Mouse (Mus musculus): Measurements from ENCODE around the gene Sec61b.
A peak's percentile ranks its signal among the peaks of the same experiment; 100 is the strongest.

The Sec61b gene

GRCm38 (mm10) chr4:47473968-47474729, at the start of gene Sec61b, which contains the start of gene Alg2:
TSS of gene Sec61b (plus strand) at chr4:47474658.
TSS of gene Alg2 (minus strand) at chr4:47474333.
- DNase-seq, result peak; percentile 98

DNA sequence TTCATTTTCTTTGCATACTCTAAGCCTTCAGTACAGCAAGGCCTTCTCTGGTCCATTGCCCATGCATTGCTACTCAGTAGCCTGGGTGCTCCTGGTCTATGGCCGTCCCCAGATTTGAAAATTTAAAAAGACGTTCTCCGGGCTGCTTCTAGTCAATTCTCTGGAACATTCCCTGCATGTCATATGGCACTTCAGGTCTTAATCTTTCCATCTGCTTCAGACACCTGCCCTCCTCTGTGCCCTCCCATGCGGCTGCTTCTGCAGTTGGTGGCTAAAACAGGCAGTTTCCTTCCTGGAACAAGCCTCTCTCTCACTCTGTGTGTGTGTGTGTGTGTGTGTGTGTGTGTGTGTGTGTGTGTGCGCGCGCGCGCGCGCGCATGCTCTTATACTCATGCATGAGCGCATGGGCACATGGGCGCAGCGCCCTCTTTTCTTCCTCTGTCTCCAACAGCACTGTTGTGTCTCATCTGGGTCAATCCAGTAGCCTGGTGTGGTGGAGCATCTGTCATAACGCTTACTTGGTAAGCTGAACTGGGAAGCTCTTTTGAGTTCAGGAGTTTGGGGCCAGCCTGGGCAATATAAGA, 49.1 kb upstream of the Sec61b start:
- no peak for DNase-seq

DNA sequence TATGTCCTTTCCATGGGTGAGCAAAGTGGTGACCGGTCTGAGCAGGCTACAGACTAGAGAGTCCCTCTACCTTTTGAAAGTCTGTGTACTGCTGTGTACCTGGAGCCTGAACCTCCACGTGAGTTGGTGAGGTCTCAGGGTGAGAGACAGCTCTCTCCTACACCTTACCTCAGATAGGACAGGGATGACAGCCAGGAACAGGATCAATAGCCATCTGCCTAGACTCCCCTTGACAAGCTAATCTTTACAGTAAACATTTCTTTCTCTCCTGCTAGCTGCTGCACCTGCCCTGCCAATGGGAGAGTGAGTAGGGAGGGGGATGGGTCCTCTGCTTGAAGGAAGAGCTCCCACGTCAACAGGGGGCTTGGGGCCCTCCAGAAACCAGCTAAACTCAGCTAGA, 46.9 kb upstream of the Sec61b start:
- DNase-seq, result no peak

DNA sequence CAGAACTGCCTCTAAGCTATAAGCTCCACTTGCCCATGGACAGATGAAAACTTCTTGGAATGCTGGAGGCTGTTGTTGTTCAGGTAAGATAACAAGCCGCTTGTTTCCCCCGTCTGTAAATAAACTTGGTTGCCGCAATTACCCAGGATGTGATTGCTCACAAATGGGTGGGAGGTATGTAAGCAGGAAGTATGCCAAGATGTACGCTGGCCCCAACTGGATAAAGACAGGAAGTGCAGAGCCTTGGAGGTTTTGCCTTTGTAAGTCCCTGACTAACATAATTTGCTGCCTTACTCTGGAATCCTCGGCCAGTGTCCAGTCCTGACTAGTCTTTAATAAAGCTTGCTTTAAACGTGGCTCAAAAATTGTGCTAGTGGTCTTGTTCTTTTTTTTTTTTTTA, 43.9 kb upstream of the Sec61b start:
- DNase-seq, result no peak

DNA sequence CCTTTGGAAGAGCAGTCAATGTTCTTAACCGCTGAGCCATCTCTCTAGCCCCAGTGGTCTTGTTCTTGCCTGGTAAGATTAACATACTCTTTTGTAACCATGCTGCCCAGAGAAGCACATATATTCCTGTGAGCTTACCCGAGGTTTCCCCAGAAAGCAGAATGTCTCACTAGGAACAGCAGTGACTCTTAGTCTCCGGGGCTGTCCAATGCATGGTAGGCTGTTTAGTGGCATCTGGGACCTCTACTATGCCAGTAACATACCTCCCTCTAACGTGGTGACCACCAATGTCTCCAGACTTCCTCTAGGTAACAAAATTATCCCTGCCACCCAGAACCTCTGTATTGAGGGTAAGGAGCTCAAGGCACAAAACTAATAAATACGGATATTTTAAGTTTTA, 43.4 kb upstream of the Sec61b start:
- DNase-seq, result no peak

- DNase-seq, result no peak
These were observed 41.7 kb upstream of the Sec61b start for GRCm38 (mm10) chr4:47432766-47433165.

DNA sequence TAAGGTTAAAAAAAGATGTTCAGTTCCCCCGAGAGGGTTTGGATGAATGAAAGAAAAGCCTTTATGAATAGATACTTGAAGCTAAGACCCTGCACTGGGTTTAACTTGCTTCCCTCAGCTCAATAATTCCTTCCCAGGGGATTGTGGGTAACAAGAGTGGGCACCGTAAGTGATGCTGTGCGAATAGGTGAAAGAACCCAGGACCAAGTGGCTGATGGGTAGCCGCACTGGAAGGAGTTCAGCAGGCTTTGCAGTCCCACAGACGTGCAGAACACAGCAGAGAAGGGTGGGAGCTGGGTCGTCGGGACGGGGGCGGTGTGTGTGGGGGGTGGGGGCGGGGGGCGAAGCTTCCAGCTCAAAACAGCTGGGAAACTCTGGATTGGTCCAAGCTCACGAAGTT, 39.3 kb upstream of the Sec61b start:
- no peak for DNase-seq

DNA sequence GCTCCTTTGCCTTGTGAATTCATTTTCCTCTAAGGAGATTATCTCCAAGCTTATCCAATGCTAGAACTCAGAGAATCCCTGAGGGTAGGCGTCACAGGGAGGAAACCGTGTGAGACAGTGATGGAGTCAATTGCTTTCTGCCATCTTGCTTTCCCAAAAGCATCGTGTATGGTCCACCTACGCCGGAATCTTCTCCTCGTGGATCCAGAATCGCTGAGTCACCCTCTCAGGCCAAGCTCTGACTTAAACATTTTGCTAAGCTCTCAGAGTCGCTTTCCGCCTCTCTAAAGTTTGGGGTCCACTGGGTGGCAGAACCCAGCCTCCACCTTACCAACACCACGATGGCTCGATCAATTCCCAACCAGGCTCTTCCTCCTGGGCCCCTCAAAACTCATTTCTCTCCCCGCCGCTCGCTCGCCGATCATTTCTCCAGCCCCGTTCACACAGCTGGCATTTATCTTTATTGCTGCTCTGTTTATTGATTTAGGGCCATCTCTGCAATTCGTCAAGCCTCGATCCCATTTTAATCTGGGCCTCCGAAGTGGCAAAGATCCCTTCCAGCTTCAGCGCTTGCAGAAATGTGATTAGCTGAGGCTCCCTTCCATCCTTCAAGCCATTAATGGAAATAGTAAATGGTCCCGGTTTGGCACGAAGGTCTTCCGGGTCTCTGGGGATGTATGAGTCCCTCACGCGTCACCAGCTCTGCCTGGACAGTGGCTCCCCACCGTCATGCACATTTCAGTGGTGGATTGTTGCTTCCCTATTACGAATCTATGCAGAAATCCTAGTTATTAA, 38.7 kb upstream of the Sec61b start:
- no peak for DNase-seq

GRCm38 (mm10) chr4:47437365-47438340, 36.8 kb upstream of the Sec61b start:
- peak; percentile 85 for DNase-seq

- DNase-seq, result no peak
These were observed 35.5 kb upstream of the Sec61b start for GRCm38 (mm10) chr4:47438956-47439355.

GRCm38 (mm10) chr4:47440951-47441350, 33.5 kb upstream of the Sec61b start:
- no peak for DNase-seq

- no peak for DNase-seq
These were observed 25.9 kb upstream of the Sec61b start for GRCm38 (mm10) chr4:47448526-47448925.

- no peak for DNase-seq
These were observed 25.3 kb upstream of the Sec61b start for GRCm38 (mm10) chr4:47449116-47449515.

- no peak for DNase-seq
These were observed 24.6 kb upstream of the Sec61b start for GRCm38 (mm10) chr4:47449586-47450522.

GRCm38 (mm10) chr4:47467196-47467595, 7.3 kb upstream of the Sec61b start:
- DNase-seq, result no peak

DNA sequence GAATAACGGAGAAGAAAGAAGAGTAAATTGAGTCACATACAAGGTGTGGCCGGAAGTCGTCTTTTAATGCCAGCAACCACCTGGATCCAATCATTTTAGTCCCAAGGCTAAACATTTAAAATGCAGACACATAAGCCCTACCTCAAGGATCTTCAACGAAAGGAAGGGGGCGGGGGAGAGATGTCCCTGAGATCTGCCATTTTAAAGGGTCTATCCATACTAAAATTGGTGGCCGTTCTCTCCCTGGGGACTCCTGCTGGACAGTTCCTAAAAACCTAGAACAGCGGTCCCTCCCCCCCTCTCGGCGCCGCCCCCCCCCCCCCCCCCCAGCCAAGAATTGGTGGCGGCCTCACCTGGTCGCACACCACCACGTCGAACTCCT, 881 bp upstream of the Sec61b start:
- no peak for DNase-seq

DNA sequence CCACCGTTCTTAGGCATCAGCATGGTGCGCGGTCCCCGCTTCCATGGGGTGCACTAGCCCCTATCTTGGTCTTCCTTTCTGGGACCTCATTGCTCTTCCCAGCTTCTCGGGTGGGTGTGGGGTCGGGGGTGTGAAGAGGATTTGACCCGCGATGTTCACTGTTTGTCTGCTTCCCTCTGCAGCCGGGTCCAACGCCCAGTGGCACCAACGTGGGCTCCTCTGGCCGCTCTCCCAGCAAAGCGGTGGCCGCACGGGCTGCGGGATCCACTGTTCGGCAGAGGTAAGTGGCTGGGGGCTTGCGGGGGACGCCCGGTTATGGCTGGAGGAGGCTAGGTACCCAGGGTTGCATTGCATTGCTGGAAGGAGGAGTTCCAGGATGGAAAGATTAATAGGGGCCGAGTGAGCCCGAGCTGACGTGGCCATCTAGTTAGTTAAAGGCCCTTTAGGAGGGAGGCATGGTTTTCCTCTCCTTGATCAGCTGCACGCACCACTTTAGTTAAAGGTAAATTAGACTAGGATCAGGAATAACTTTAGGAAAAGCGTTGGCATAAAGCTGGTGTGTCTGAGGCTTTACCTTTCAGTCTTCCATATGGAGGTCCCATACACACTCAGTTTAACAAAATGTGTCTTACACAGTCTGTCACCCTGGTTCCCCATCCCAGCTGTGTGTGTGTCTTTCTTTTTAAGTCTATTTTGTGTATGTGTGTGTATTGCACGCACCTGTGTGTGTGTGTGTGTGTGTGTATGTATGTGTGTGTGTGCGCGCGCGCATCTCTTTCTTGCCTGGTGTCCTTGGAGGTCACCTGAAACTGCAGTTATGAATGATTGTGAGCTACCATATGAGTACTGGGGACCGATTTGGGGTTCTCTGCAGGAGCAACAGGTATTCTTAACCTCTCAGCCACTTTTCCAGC, 529 bp downstream of the Sec61b start:
- DNase-seq, result no peak

GRCm38 (mm10) chr4:47477539-47477938, 3.1 kb downstream of the Sec61b start:
- DNase-seq, result no peak

DNA sequence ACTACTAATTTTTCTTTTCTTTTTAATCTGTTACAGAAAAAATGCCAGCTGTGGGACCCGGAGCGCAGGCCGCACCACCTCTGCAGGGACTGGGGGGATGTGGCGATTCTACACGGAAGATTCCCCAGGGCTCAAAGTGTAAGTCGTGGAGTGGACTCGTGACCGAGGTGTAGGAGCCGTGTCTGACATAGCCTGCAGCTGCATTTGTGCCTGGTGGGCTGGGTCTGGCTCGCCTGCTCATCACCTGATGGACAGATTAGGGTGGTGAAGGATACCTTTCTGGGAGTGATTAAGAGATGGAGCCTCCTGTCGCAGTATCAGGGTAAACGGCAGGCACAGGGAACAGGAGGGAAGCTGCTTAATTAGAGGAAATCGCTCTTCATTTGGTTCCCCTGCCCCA, 5.6 kb downstream of the Sec61b start:
- no peak for DNase-seq

DNA sequence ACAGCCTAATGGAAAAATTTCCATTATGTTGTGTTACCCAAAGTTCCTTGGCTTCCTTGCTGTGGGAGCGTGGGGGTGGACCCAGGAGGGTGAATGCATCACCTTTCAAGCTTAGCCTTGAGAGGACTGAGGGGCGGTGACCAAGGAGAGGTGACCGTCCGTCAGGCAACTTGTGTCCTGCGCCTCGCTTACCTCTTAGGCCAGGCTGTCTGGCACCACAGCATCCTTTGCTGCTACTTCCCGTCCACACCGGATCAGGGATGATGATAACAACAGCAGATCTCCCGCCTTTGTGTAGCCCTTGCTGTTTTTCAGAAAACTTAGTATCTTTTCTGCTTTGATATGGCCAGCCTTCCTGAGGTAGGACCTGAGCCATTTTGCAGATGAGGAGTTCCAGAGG, 6.1 kb downstream of the Sec61b start:
- DNase-seq, result no peak

All from layer of hippocampus, adult 9-11 months (tissue).